Mouse (Mus musculus): ENCODE measurements around the gene Unc13d.

- TF ChIP-seq CTCF (conservative IDR thresholded peaks at IDR 0.05; ENCODE audit: low read length) (peak; percentile 51), NANOG (IDR thresholded peaks at IDR 0.05; ENCODE audit: borderline replicate concordance, low read length) (no peak)
Measured at GRCm38 (mm10) chr11:116041833-116042232, 35.9 kb downstream of the Unc13d start.

All from E14TG2a.4 (cell line).